Mouse (Mus musculus): ENCODE data around the gene Utf1. TPM values are rescaled to one million over a fixed set of nuclear protein-coding genes. Genes with fewer than 3 reads are reported as not detected.

Gene Utf1
- total and polyA plus RNA-seq, 3 experiments, result not detected

DNA sequence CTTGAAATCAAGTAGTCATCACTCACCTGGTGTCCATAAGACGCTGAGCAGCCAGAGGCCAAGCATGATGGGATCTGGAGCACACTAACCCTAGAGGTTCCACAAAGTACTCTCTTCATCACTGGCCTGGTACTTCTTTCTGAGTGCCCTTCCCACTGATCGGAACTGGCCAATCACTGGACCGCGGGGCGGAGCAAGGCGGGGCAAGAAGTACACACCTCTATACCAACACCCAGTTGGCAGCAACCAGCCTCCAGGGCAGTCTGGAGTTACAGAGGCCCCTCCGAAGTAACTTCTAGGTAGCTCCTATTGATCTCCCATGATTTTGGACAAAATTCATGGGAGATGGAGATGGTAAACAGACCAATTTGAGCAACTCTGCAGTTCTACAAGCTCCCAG lies 48.8 kb downstream of the Utf1 start, which contains the start of gene Adam8:
Gene Adam8 (minus strand): TSS at position 157 of the 400 bp plus-strand sequence.
- peaks cover 25 to 63% of the 10 kb centered on the region in 2 experiments for H3K4me1 ChIP-seq (ENCODE audit: control insufficient read depth in 1 of 2, insufficient read depth in 2 of 2)
- H3K79me2 ChIP-seq (replicated peaks; ENCODE audit: control insufficient read depth, extremely low read depth, insufficient read depth, poor library complexity, severe bottlenecking), result peaks cover 26% of the 10 kb centered on the region
- peak within 1 kb of the TSS; percentile 71 for H3K27ac ChIP-seq (ENCODE audit: insufficient read depth, low read depth)
- no peaks in the 10 kb centered on the region for H3K9me3 ChIP-seq (replicated peaks; ENCODE audit: low read length)
- H3K27me3 ChIP-seq (replicated peaks), result no peaks in the 10 kb centered on the region
- peak; percentile 92 for DNase-seq (ENCODE audit: extremely low read depth)
- in situ Hi-C loops (cut with MboI; ENCODE audit: low pct_ligation_motif_present, low pct_unique_long_range_greater_than_20kb, low sequenced_read_pairs), result loop anchor here (5.0 to 10.0 kb wide), 2 partner anchors 80 to 142 kb away; partner anchors contain the start of gene Mtg1
- H3K4me3 ChIP-seq (replicated peaks in 1 of 3; ENCODE audit: low read depth in 2 of 3, low read length in 2 of 3, poor library complexity in 1 of 3), result peak within 1 kb of the TSS; percentile 68 to 79 (median 68)
- peak within 1 kb of the TSS; percentile 72 for H3K9ac ChIP-seq (ENCODE audit: insufficient read depth, low read depth)
- TF ChIP-seq GABPA (IDR thresholded peaks at IDR 0.05; ENCODE audit: insufficient replicate concordance, low read depth, low read length) (no peak), PAX5 (IDR thresholded peaks at IDR 0.05; ENCODE audit: low read length) (no peak), RAD21 (IDR thresholded peaks at IDR 0.05; ENCODE audit: low read depth, low read length) (no peak), MAZ (IDR thresholded peaks at IDR 0.05; ENCODE audit: low read depth, low read length) (0 out of 2 replicates have a peak, but pooled peaks have one; percentile 53), TCF12 (IDR thresholded peaks at IDR 0.05; ENCODE audit: low read depth, low read length) (peak; percentile 80), ZKSCAN1 (IDR thresholded peaks at IDR 0.05; ENCODE audit: borderline replicate concordance, low read depth, low read length) (no peak), SMC3 (IDR thresholded peaks at IDR 0.05; ENCODE audit: low read depth, low read length) (no peak), ETS1 (conservative IDR thresholded peaks at IDR 0.05; ENCODE audit: low read depth, low read length) (no peak), SIN3A (IDR thresholded peaks at IDR 0.05; ENCODE audit: low read length) (peak; percentile 53; the same call in 1 of the 2 replicates), ZC3H11A (IDR thresholded peaks at IDR 0.05; ENCODE audit: low read depth, low read length) (no peak), RCOR1 (conservative IDR thresholded peaks at IDR 0.05; ENCODE audit: low read depth, low read length) (no peak), MXI1 (IDR thresholded peaks at IDR 0.05; ENCODE audit: low read depth, low read length) (0 out of 2 replicates have a peak, but pooled peaks have one; percentile 14), USF1 (IDR thresholded peaks at IDR 0.05; ENCODE audit: low read depth, low read length) (no peak), UBTF (IDR thresholded peaks at IDR 0.05; ENCODE audit: low read depth, low read length) (no peak), HCFC1 (IDR thresholded peaks at IDR 0.05; ENCODE audit: low read depth, low read length) (no peak), USF2 (conservative IDR thresholded peaks at IDR 0.05; ENCODE audit: low read depth, low read length) (no peak), E2F4 (IDR thresholded peaks at IDR 0.05; ENCODE audit: insufficient replicate concordance, low read depth, low read length) (no peak), EP300 (IDR thresholded peaks at IDR 0.05; ENCODE audit: low read length) (no peak), BHLHE40 (IDR thresholded peaks at IDR 0.05; ENCODE audit: low read depth, low read length) (no peak), IRF4 (IDR thresholded peaks at IDR 0.05; ENCODE audit: low read depth, low read length) (0 out of 2 replicates have a peak, but pooled peaks have one; percentile 12), NELFE (IDR thresholded peaks at IDR 0.05; ENCODE audit: low read depth, low read length) (peak; percentile 72), JUN (IDR thresholded peaks at IDR 0.05; ENCODE audit: insufficient read depth, low read depth, low read length) (no peak), KAT2A (IDR thresholded peaks at IDR 0.05; ENCODE audit: insufficient replicate concordance, low read length) (no peak), MEF2A (IDR thresholded peaks at IDR 0.05; ENCODE audit: borderline replicate concordance, low read depth, low read length) (no peak), CHD2 (IDR thresholded peaks at IDR 0.05; ENCODE audit: low read length) (no peak), POLR2A (IDR thresholded peaks at IDR 0.05; ENCODE audit: low read depth, low read length) (peak; percentile 88), ZMIZ1 (IDR thresholded peaks at IDR 0.05; ENCODE audit: low read depth, low read length) (no peak), MYC (IDR thresholded peaks at IDR 0.05; ENCODE audit: low read depth, low read length) (no peak), POLR2AphosphoS2 (IDR thresholded peaks at IDR 0.05; ENCODE audit: low read depth, low read length) (peak; percentile 85; the same call in 1 of the 2 replicates), MAX (IDR thresholded peaks at IDR 0.05; ENCODE audit: low read length) (no peak), MAFK (IDR thresholded peaks at IDR 0.05; ENCODE audit: insufficient replicate concordance, low read length) (no peak), ZNF384 (IDR thresholded peaks at IDR 0.05; ENCODE audit: low read depth, low read length) (no peak), NRF1 (IDR thresholded peaks at IDR 0.05; ENCODE audit: low read depth, low read length) (no peak), CHD1 (IDR thresholded peaks at IDR 0.05; ENCODE audit: low read depth, low read length) (no peak), CTCF (conservative IDR thresholded peaks at IDR 0.05 in 1 of 2, IDR thresholded peaks at IDR 0.05 in 1 of 2; ENCODE audit: low read depth in 2 of 2, low read length in 2 of 2) (no peak), ELF1 (IDR thresholded peaks at IDR 0.05; ENCODE audit: low read depth, low read length) (no peak), TBP (conservative IDR thresholded peaks at IDR 0.05; ENCODE audit: low read depth, low read length) (peak; percentile 92)
- dilution Hi-C loops (cut with MboI; ENCODE audit: extremely low pct_ligation_motif_present, extremely low pct_unique_long_range_greater_than_20kb, low sequenced_read_pairs), result no loop called here
- peak within 1 kb of the TSS; percentile 69 for H3K4me2 ChIP-seq (ENCODE audit: insufficient read depth, low read depth, poor library complexity, severe bottlenecking)
- peaks cover 44 to 60% of the 10 kb centered on the region in 2 experiments for H3K36me3 ChIP-seq (replicated peaks in 1 of 2; ENCODE audit: control insufficient read depth in 1 of 2, insufficient read depth in 1 of 2, low read length in 1 of 2)
